Comparison of ENCODE assay signal across 9 mouse cellular contexts in genomic region chr13:117334125-117334524, GRCm38 (mm10).
DNase-seq lines count a peak whose midpoint lies in the region.
"Had no signal": no experiment of that assay in that cellular context is flagged by ENCODE, and none has a peak within 500 bp of the region (broad histone marks: within the 10 kb centered on the region; RNA-seq: fewer than 3 reads in every experiment).

No protein-coding gene starts in this region.

- DNase-seq in embryo, embryonic 10 days (ENCODE audit: low spot score) = peak; percentile 26
- no peak for DNase-seq in embryo, embryonic 9.5 days (ENCODE audit: extremely low spot score)
- DNase-seq in left cerebral cortex, postnatal 25 days (ENCODE audit: low spot score in 2 of 2) = peak; percentile 12 to 14
- no peak for DNase-seq in left cerebral cortex, postnatal 36 days (ENCODE audit: low spot score in 2 of 2)
- DNase-seq in MN1 (ENCODE audit: low spot score) = peak; percentile 34
- DNase-seq in induced T-regulatory cell, adult 2 months (ENCODE audit: low read depth) = peak; percentile 11
- no peak for DNase-seq in B cell, adult 2 months
- DNase-seq in cerebellum, postnatal 36 days = no peak
- DNase-seq: adrenal gland, postnatal 25 days had no signal

- intact Hi-C loops in left cerebral cortex, postnatal 25 days (cut with DNase I) = loop anchor here (2.0 to 5.0 kb wide), 2 partner anchors 1017 to 1043 kb away; no protein-coding TSS in a partner anchor
- intact Hi-C loops in left cerebral cortex, postnatal 36 days (cut with DNase I) = loop anchor here (10.0 kb wide), 1 partner anchor 271 kb away; the partner anchor contains the start of gene Hcn1

Comparison
In these comparisons a context has a peak if more than half of its experiments do, and no peak if none do; other contexts are left out.
1. DNase-seq: peak in embryo, embryonic 10 days (single experiment), left cerebral cortex, postnatal 25 days (2 of 2), MN1 (single experiment) and induced T-regulatory cell, adult 2 months (single experiment); none in embryo, embryonic 9.5 days (single experiment), left cerebral cortex, postnatal 36 days (0 of 2), B cell, adult 2 months (0 of 2) and cerebellum, postnatal 36 days (0 of 2).